Mouse (Mus musculus) MEL (cell line): ENCODE measurements around the gene Ksr1. TPM values are rescaled to one million over a fixed set of nuclear protein-coding genes. Genes with fewer than 3 reads are reported as not detected.

Experiments used
- DNase-seq: peaks from one replicate; pipeline ENCODE4 v3.0.0; 2011; ENCODE audit warnings: low read depth, low spot score
- H3K27ac ChIP-seq: 2 replicates; pipeline ENCODE4 v1.5.1; 2012; ENCODE audit warnings: low read depth, mild to moderate bottlenecking, control low read depth, low read length, moderate library complexity; ENCODE audit not compliant: control insufficient read depth
- H3K27me3 ChIP-seq, 2 experiments: fragments of 150-350 bp in 1 of 2; sonication (generic) in 1 of 2; 2 replicates each; pipeline ENCODE4 v1.6.1; 2012; ENCODE audit warnings: low read length in 2 of 2, mild to moderate bottlenecking in 2 of 2, improper control_type of control experiment in 1 of 2, moderate library complexity in 1 of 2; ENCODE audit not compliant: insufficient read depth in 2 of 2, control insufficient read depth in 1 of 2
- H3K36me3 ChIP-seq, 2 experiments: 2 replicates each; pipeline ENCODE4 v1.6.1; 2012 to 2014; ENCODE audit warnings: low read length in 2 of 2, improper control_type of control experiment in 1 of 2, inconsistent platforms in 1 of 2, mild to moderate bottlenecking in 1 of 2; ENCODE audit not compliant: insufficient read depth in 2 of 2, control insufficient read depth in 1 of 2
- H3K4me1 ChIP-seq, 2 experiments: fragments of 150-350 bp in 1 of 2; sonication (generic) in 1 of 2; 2 replicates each; pipeline ENCODE4 v1.6.1; 2012; ENCODE audit warnings: low read length in 2 of 2, improper control_type of control experiment in 1 of 2, mild to moderate bottlenecking in 1 of 2; ENCODE audit not compliant: insufficient read depth in 2 of 2, control insufficient read depth in 1 of 2
- H3K4me3 ChIP-seq, 2 experiments: fragments of 150-350 bp in 1 of 2; sonication (generic) in 1 of 2; 2 replicates each; pipeline ENCODE4 v1.5.1; 2012; ENCODE audit warnings: low read depth in 2 of 2, low read length in 2 of 2, mild to moderate bottlenecking in 2 of 2, moderate library complexity in 2 of 2, control low read depth in 1 of 2, improper control_type of control experiment in 1 of 2; ENCODE audit not compliant: control insufficient read depth in 1 of 2, insufficient read depth in 1 of 2
- H3K79me2 ChIP-seq: 2 replicates; pipeline ENCODE4 v1.6.1; 2012; ENCODE audit warnings: mild to moderate bottlenecking, low read length, moderate library complexity; ENCODE audit not compliant: control insufficient read depth, poor library complexity, insufficient read depth
- H3K9ac ChIP-seq: 2 replicates; pipeline ENCODE4 v1.6.1; 2012; ENCODE audit warnings: low read depth, mild to moderate bottlenecking, control low read depth, low read length, moderate library complexity; ENCODE audit not compliant: control insufficient read depth, poor library complexity, severe bottlenecking
- H3K9me3 ChIP-seq: fragments of 150-350 bp; sonication (generic); replicated peaks from 2 replicates; pipeline ENCODE4 v1.6.1; 2012; ENCODE audit warnings: mild to moderate bottlenecking, low read length, improper control_type of control experiment, moderate library complexity; ENCODE audit not compliant: insufficient read depth
- BHLHE40 ChIP-seq: IDR thresholded peaks from 2 replicates; pipeline ENCODE4 v1.6.1; 2012; ENCODE audit warnings: low read depth, mild to moderate bottlenecking, inconsistent platforms, low read length, improper control_type of control experiment, borderline replicate concordance
- CHD1 ChIP-seq: IDR thresholded peaks from 2 replicates; pipeline ENCODE4 v1.6.1; 2012; ENCODE audit warnings: low read depth, mild to moderate bottlenecking, inconsistent platforms, low read length, improper control_type of control experiment
- CHD2 ChIP-seq: IDR thresholded peaks from 2 replicates; pipeline ENCODE4 v1.6.1; 2011; ENCODE audit warnings: low read length, improper control_type of control experiment
- CTCF ChIP-seq, 3 experiments: IDR thresholded peaks in 2 of 3; conservative IDR thresholded peaks in 1 of 3; 2 replicates each; pipeline ENCODE4 v1.5.1; 2011 to 2012; ENCODE audit warnings: low read length in 3 of 3, low read depth in 2 of 3, mild to moderate bottlenecking in 2 of 3, improper control_type of control experiment in 1 of 3, inconsistent platforms in 1 of 3, mixed read lengths in 1 of 3, moderate library complexity in 1 of 3; ENCODE audit not compliant: control insufficient read depth in 1 of 3, insufficient read depth in 1 of 3, poor library complexity in 1 of 3, severe bottlenecking in 1 of 3
- ELF1 ChIP-seq: IDR thresholded peaks from 2 replicates; pipeline ENCODE4 v1.6.1; 2014; ENCODE audit warnings: low read depth, mild to moderate bottlenecking, inconsistent platforms, low read length, improper control_type of control experiment, moderate library complexity
- EP300 ChIP-seq, 2 experiments: IDR thresholded peaks; 2 replicates each; pipeline ENCODE4 v1.6.1; 2011; ENCODE audit warnings: improper control_type of control experiment in 2 of 2, low read length in 2 of 2, low read depth in 1 of 2, mild to moderate bottlenecking in 1 of 2
- GABPA ChIP-seq: IDR thresholded peaks from 2 replicates; pipeline ENCODE4 v1.6.1; 2012; ENCODE audit warnings: low read depth, mild to moderate bottlenecking, inconsistent platforms, low read length, improper control_type of control experiment, moderate library complexity
- GATA1 ChIP-seq: IDR thresholded peaks from 2 replicates; pipeline ENCODE4 v1.6.1; 2011; ENCODE audit warnings: low read depth, low read length, improper control_type of control experiment
- HCFC1 ChIP-seq: IDR thresholded peaks from 2 replicates; pipeline ENCODE4 v1.6.1; 2012; ENCODE audit warnings: low read depth, mild to moderate bottlenecking, inconsistent platforms, low read length, improper control_type of control experiment, moderate library complexity
- JUND ChIP-seq: IDR thresholded peaks from 2 replicates; pipeline ENCODE4 v1.6.1; 2011; ENCODE audit warnings: low read depth, mild to moderate bottlenecking, improper control_type of control experiment, low read length
- KAT2A ChIP-seq: conservative IDR thresholded peaks from 2 replicates; pipeline ENCODE4 v1.6.1; 2012; ENCODE audit warnings: low read depth, low read length, improper control_type of control experiment, inconsistent platforms
- MAFK ChIP-seq: IDR thresholded peaks from 2 replicates; pipeline ENCODE4 v1.6.1; 2011; ENCODE audit warnings: low read depth, mild to moderate bottlenecking, low read length, improper control_type of control experiment, borderline replicate concordance
- MAZ ChIP-seq: IDR thresholded peaks from 2 replicates; pipeline ENCODE4 v1.6.1; 2012; ENCODE audit warnings: low read depth, mild to moderate bottlenecking, inconsistent platforms, low read length, improper control_type of control experiment
- MEF2A ChIP-seq: IDR thresholded peaks from 2 replicates; pipeline ENCODE4 v1.6.1; 2014; ENCODE audit warnings: low read depth, mild to moderate bottlenecking, inconsistent platforms, low read length, improper control_type of control experiment; ENCODE audit not compliant: poor library complexity, insufficient replicate concordance, severe bottlenecking; ENCODE audit errors: extremely low read depth
- MXI1 ChIP-seq: IDR thresholded peaks from 2 replicates; pipeline ENCODE4 v1.6.1; 2011; ENCODE audit warnings: mild to moderate bottlenecking, low read depth, low read length, improper control_type of control experiment
- MYB ChIP-seq: IDR thresholded peaks from 2 replicates; pipeline ENCODE4 v1.6.1; 2011; ENCODE audit warnings: mild to moderate bottlenecking, low read depth, low read length, improper control_type of control experiment
- MYC ChIP-seq: IDR thresholded peaks from 2 replicates; pipeline ENCODE4 v1.6.1; 2011; ENCODE audit warnings: low read depth, mild to moderate bottlenecking, low read length, improper control_type of control experiment, moderate library complexity
- POLR2A ChIP-seq, 2 experiments: IDR thresholded peaks; 2 replicates each; pipeline ENCODE4 v1.6.1; 2011 to 2012; ENCODE audit warnings: low read length in 2 of 2, mild to moderate bottlenecking in 2 of 2, control low read depth in 1 of 2, improper control_type of control experiment in 1 of 2, low read depth in 1 of 2, moderate library complexity in 1 of 2; ENCODE audit not compliant: control insufficient read depth in 1 of 2, insufficient read depth in 1 of 2, poor library complexity in 1 of 2
- POLR2AphosphoS5 ChIP-seq: IDR thresholded peaks from 2 replicates; pipeline ENCODE4 v1.6.1; 2012; ENCODE audit warnings: low read depth, borderline replicate concordance, mild to moderate bottlenecking, inconsistent platforms, low read length, moderate library complexity, mixed read lengths
- RCOR1 ChIP-seq: IDR thresholded peaks from 2 replicates; pipeline ENCODE4 v1.6.1; 2012; ENCODE audit warnings: low read depth, mild to moderate bottlenecking, inconsistent platforms, low read length, improper control_type of control experiment
- SIN3A ChIP-seq: IDR thresholded peaks from 2 replicates; pipeline ENCODE4 v1.6.1; 2012; ENCODE audit warnings: low read length, improper control_type of control experiment, inconsistent platforms
- TAL1 ChIP-seq: IDR thresholded peaks from 2 replicates; pipeline ENCODE4 v1.6.1; 2012; ENCODE audit warnings: mild to moderate bottlenecking, inconsistent platforms, low read length, moderate library complexity, mixed read lengths
- TBP ChIP-seq: IDR thresholded peaks from 2 replicates; pipeline ENCODE4 v1.8.0; 2011; ENCODE audit warnings: low read depth, low read length, improper control_type of control experiment
- TCF12 ChIP-seq: IDR thresholded peaks from 2 replicates; pipeline ENCODE4 v1.6.1; 2014; ENCODE audit warnings: low read depth, mild to moderate bottlenecking, inconsistent platforms, low read length, improper control_type of control experiment, moderate library complexity
- UBTF ChIP-seq: IDR thresholded peaks from 2 replicates; pipeline ENCODE4 v1.6.1; 2012; ENCODE audit warnings: low read depth, mild to moderate bottlenecking, inconsistent platforms, low read length, improper control_type of control experiment, moderate library complexity, borderline replicate concordance; ENCODE audit not compliant: insufficient read depth
- USF2 ChIP-seq, 2 experiments: IDR thresholded peaks; 2 replicates each; pipeline ENCODE4 v1.6.1; 2011 to 2012; ENCODE audit warnings: improper control_type of control experiment in 2 of 2, low read length in 2 of 2, borderline replicate concordance in 1 of 2, inconsistent platforms in 1 of 2, low read depth in 1 of 2, mild to moderate bottlenecking in 1 of 2; ENCODE audit not compliant: insufficient read depth in 1 of 2
- ZC3H11A ChIP-seq: IDR thresholded peaks from 2 replicates; pipeline ENCODE4 v1.6.1; 2012; ENCODE audit warnings: low read depth, mild to moderate bottlenecking, inconsistent platforms, low read length, improper control_type of control experiment
- polyA plus RNA-seq, 2 experiments: library from polyadenylated mRNA; stranded (reverse) in 1 of 2; unstranded in 1 of 2; fragments of >175 nt in 1 of 2; fragments of >200 nt in 1 of 2; gene quantifications; 2 replicates each; pipeline versions ENCODE4 v1.2.1 to v1.2.4; 2012; ENCODE audit warnings: low replicate concordance in 2 of 2, low read depth in 1 of 2; ENCODE audit not compliant: insufficient read length in 2 of 2, insufficient read depth in 1 of 2, missing spikeins in 1 of 2
- total RNA-seq: library from RNA; depleted of rRNA; stranded (reverse); fragments of 300-350 nt; gene quantifications from 2 replicates; pipeline ENCODE4 v1.2.3, GENCODE M21; 2012

The Ksr1 gene
- total and polyA plus RNA-seq, 3 experiments, result 9.7 to 18.4 TPM; not detected in 1

- Histone ChIP-seq H3K36me3 (peaks cover 0 to 36% of the 10 kb centered on the region in 2 experiments; a peak in 2 of 4 replicates), H3K4me1 (peaks cover 36 to 39% of the 10 kb centered on the region in 2 experiments), H3K4me3 (no peak overlapping the region), H3K79me2 (no peaks in the 10 kb centered on the region), H3K27ac (no peak overlapping the region), H3K9me3 (no peaks in the 10 kb centered on the region), H3K27me3 (no peaks in the 10 kb centered on the region), H3K9ac (no peak overlapping the region)
- TF ChIP-seq CHD2 (no peak), ELF1 (no peak), POLR2AphosphoS5 (no peak), BHLHE40 (no peak), CTCF (IDR thresholded peaks at IDR 0.05 in 2 of 3, conservative IDR thresholded peaks at IDR 0.05 in 1 of 3; ENCODE audit: control insufficient read depth in 1 of 3, insufficient read depth in 1 of 3, low read depth in 2 of 3, low read length in 3 of 3, poor library complexity in 1 of 3, severe bottlenecking in 1 of 3) (no peak)
- no peak for DNase-seq
These were observed 137.3 kb downstream of the Ksr1 start for GRCm38 (mm10) chr11:79008891-79009290.

GRCm38 (mm10) chr11:79008007-79008775 lies 138.0 kb downstream of the Ksr1 start:
- peak overlapping the region; percentile 10; the same call in 1 of the 2 replicates for H3K27ac ChIP-seq
- H3K4me3 ChIP-seq, result no peak overlapping the region
- H3K79me2 ChIP-seq, result no peaks in the 10 kb centered on the region
- H3K27me3 ChIP-seq, result no peaks in the 10 kb centered on the region
- no peak overlapping the region for H3K9ac ChIP-seq
- no peaks in the 10 kb centered on the region for H3K9me3 ChIP-seq
- H3K36me3 ChIP-seq, result peaks cover 0 to 43% of the 10 kb centered on the region in 2 experiments; a peak in 2 of 4 replicates
- DNase-seq, result peak; percentile 63
- H3K4me1 ChIP-seq, result peaks cover 43 to 46% of the 10 kb centered on the region in 2 experiments
- TF ChIP-seq TAL1 (peak; percentile 9; the same call in 1 of the 2 replicates), KAT2A (0 out of 2 replicates have a peak, but pooled peaks have one; percentile 10), MAFK (no peak), MAZ (no peak), CHD1 (no peak), USF2 (IDR thresholded peaks at IDR 0.05; ENCODE audit: borderline replicate concordance in 1 of 2, insufficient read depth in 1 of 2, low read depth in 1 of 2, low read length in 2 of 2) (no peak), HCFC1 (no peak), MYC (peak; percentile 70; the same call in 1 of the 2 replicates), ZC3H11A (no peak), RCOR1 (peak; percentile 41; the same call in 1 of the 2 replicates), POLR2A (IDR thresholded peaks at IDR 0.05; ENCODE audit: control insufficient read depth in 1 of 2, insufficient read depth in 1 of 2, low read depth in 1 of 2, low read length in 2 of 2, poor library complexity in 1 of 2) (no peak), CTCF (IDR thresholded peaks at IDR 0.05 in 2 of 3, conservative IDR thresholded peaks at IDR 0.05 in 1 of 3; ENCODE audit: control insufficient read depth in 1 of 3, insufficient read depth in 1 of 3, low read depth in 2 of 3, low read length in 3 of 3, poor library complexity in 1 of 3, severe bottlenecking in 1 of 3) (no peak), GABPA (no peak), JUND (no peak), UBTF (no peak), POLR2AphosphoS5 (no peak), MYB (no peak), GATA1 (peak; percentile 21; the same call in 1 of the 2 replicates), TBP (0 out of 2 replicates have a peak, but pooled peaks have one; percentile 17), SIN3A (no peak; the same call in 1 of the 2 replicates), BHLHE40 (no peak), EP300 (IDR thresholded peaks at IDR 0.05; ENCODE audit: low read depth in 1 of 2, low read length in 2 of 2) (peak in 1 of 2 experiments; percentile 67; a peak in 2 of 4 replicates), ELF1 (no peak), TCF12 (peak; percentile 43; the same call in 1 of the 2 replicates), MEF2A (no peak), MXI1 (peak; percentile 64; the same call in 1 of the 2 replicates)
